Mouse (Mus musculus) heart, embryonic 15.5 days (tissue): ENCODE data around the gene Cox7a1. TPM values are rescaled to one million over a fixed set of nuclear protein-coding genes. Genes with fewer than 3 reads are reported as not detected.

ENCODE experiments used
- polyA plus RNA-seq: library from polyadenylated mRNA; unstranded; fragments of >200 nt; fragmentation: Nextera tagmentation; extraction: Ambion mirVana; gene quantifications from 2 replicates; pipeline ENCODE4 v1.2.1, GENCODE M21; 2015

The Cox7a1 gene
- polyA plus RNA-seq, 1 experiment from 2014 or later: 603 TPM

Other genes with a start within 250 kb of the Cox7a1 start
- 6.7 and 9.4 TPM in 2 replicates for gene Zfp74, start 230.1 kb upstream of the Cox7a1 start, polyA plus RNA-seq
- gene Zfp568, start 200.2 kb upstream of the Cox7a1 start, polyA plus RNA-seq: 16.2 and 22.4 TPM in 2 replicates
- gene Zfp14, start 132.8 kb upstream of the Cox7a1 start, polyA plus RNA-seq: 3.3 and 4.1 TPM in 2 replicates
- 3.5 and 4.6 TPM in 2 replicates for gene Zfp82, start 111.2 kb upstream of the Cox7a1 start, polyA plus RNA-seq
- gene Gm26920, start 93.7 kb upstream of the Cox7a1 start, polyA plus RNA-seq: 0.59 TPM in 1 of 2 replicates, not detected in the other
- gene Zfp566, start 93.6 kb upstream of the Cox7a1 start, polyA plus RNA-seq: 5.1 and 6.3 TPM in 2 replicates
- gene Zfp260, start 89.4 kb upstream of the Cox7a1 start, polyA plus RNA-seq: 72.9 and 75.3 TPM in 2 replicates
- gene Zfp382, start 62.2 kb upstream of the Cox7a1 start, polyA plus RNA-seq: 10.0 and 13.7 TPM in 2 replicates
- gene Zfp146, start 14.4 kb upstream of the Cox7a1 start, polyA plus RNA-seq: 6.9 and 8.5 TPM in 2 replicates
- 77.4 and 96.6 TPM in 2 replicates for gene Capns1, start 14.7 kb downstream of the Cox7a1 start, polyA plus RNA-seq
- gene Polr2i, start 47.8 kb downstream of the Cox7a1 start, polyA plus RNA-seq: 99.7 and 105 TPM in 2 replicates
- gene Tbcb, start 48.1 kb downstream of the Cox7a1 start, polyA plus RNA-seq: 125 and 140 TPM in 2 replicates
- gene Ovol3, start 51.6 kb downstream of the Cox7a1 start, polyA plus RNA-seq: not detected in 2 replicates
- gene Thap8, start 96.0 kb downstream of the Cox7a1 start, polyA plus RNA-seq: 0.42 and 0.61 TPM in 2 replicates
- 6.7 and 8.6 TPM in 2 replicates for gene Wdr62, start 96.3 kb downstream of the Cox7a1 start, polyA plus RNA-seq
- gene Clip3, start 107.6 kb downstream of the Cox7a1 start, polyA plus RNA-seq: 8.0 and 12.0 TPM in 2 replicates
- gene Alkbh6, start 124.6 kb downstream of the Cox7a1 start, polyA plus RNA-seq: 57.4 and 64.4 TPM in 2 replicates
- 6.1 and 18.8 TPM in 2 replicates for gene Syne4, start 130.7 kb downstream of the Cox7a1 start, polyA plus RNA-seq
- 5.1 TPM in 1 of 2 replicates, not detected in the other for gene E130208F15Rik, start 137.6 kb downstream of the Cox7a1 start, polyA plus RNA-seq
- gene Sdhaf1, start 139.8 kb downstream of the Cox7a1 start, polyA plus RNA-seq: 14.4 and 17.5 TPM in 2 replicates
- 1.4 and 2.1 TPM in 2 replicates for gene Lrfn3, start 178.6 kb downstream of the Cox7a1 start, polyA plus RNA-seq
- gene Tyrobp, start 229.6 kb downstream of the Cox7a1 start, polyA plus RNA-seq: 27.1 and 46.0 TPM in 2 replicates
- gene Hcst, start 235.7 kb downstream of the Cox7a1 start, polyA plus RNA-seq: 0.98 and 2.7 TPM in 2 replicates
- 0.76 and 1.5 TPM in 2 replicates for gene Nfkbid, start 237.6 kb downstream of the Cox7a1 start, polyA plus RNA-seq